Mouse (Mus musculus) Patski (cell line): ENCODE data around the gene Dnah12. TPM values are rescaled to one million over a fixed set of nuclear protein-coding genes. Genes with fewer than 3 reads are reported as not detected.
"Not testable (repeated sequence)": the region's sequence is repeated elsewhere in the genome, so short reads cannot be mapped to it uniquely, and the experiment has no call there.

ENCODE experiments used
- ATAC-seq: fragments of 100-300 bp; one replicate; pipeline ENCODE4 v1.8.0; 2021
- CTCF ChIA-PET: fragments of 350-600 bp; sonication (Branson Sonifier 250); formaldehyde crosslinking; loops from one replicate; lab custom pipeline; 2022; ENCODE audit warnings: inconsistent platforms; lab: Charles Lee
- POLR2A ChIA-PET: fragments of 350-600 bp; sonication (Branson Sonifier 250); formaldehyde crosslinking; loops from one replicate; lab custom pipeline; 2022; ENCODE audit warnings: antibody characterized with exemption, inconsistent platforms; lab: Charles Lee
- DNase-seq: peaks from one replicate; pipeline ENCODE4 v3.0.0-alpha.2; 2011; ENCODE audit warnings: low read depth, low spot score
- H3K27me3 ChIP-seq: fragments of 371-371 bp; one replicate; pipeline ENCODE4 v1.5.1; 2021
- CTCF ChIP-seq: fragments of 100-300 bp; IDR thresholded peaks from one replicate; pipeline ENCODE4 v1.5.1; 2021
- in situ Hi-C: fragments of 300-500 bp; cut with MboI; formaldehyde crosslinking; loops from 3 replicates; pipeline ENCODE4 v1.11.1; 2018; ENCODE audit warnings: low pct_unique_long_range_greater_than_20kb, mixed read lengths
- polyA plus RNA-seq: library from polyadenylated mRNA; unstranded; gene quantifications from one replicate; pipeline ENCODE4 v1.2.3, GENCODE M21; 2021

The Dnah12 gene
- polyA plus RNA-seq, 1 experiment from 2014 or later: 0.04 TPM

DNA sequence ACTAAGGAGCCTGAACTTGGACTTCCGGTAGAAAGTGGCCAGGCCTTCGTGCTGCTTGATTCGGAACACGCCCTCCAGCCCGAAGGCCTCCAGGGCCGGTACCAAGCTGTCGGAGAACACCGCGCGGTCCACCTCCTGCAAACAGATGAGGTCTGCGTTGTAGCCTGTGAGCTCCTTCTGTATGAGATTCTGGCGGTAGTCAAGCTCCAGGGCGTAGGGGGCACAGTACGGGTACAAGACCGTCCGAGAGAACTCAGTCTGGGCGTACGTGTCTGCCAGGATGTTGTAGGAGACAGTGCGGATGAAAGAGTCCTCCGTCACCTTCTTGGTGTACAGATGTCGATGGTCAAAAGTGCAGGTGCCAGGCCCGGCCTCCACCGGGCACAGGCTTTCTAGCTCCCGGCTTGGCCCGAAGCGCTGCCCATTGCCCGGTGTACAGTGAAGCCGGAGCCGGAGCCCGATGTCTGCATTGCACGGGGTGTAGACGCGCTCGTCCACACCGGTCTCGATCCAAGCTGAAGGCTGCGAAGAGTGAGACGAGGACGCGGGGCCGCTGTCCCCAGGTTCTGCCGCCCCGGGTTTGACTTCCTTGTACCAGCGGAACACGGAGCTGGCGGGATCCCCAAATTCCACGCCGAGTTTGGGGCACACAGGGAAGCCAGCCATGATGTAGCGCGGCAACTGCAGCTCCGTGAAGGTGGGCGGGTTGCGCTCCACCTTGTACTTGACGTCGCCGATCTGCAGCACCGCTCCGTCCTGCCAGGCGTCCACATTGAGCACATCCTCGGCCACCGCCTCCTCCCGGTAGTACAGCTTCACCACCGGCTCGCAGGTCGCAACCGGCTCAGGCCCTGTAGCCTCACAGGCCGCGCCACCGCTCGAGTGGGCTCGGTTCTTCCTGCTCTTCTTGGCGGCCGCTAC is 24.4 kb upstream of the Dnah12 start:
- no peak for TF ChIP-seq CTCF
- POLR2A ChIA-PET: interaction anchor here (1.5 kb wide), 1 partner anchor 11 kb away, joined by 8 read pairs; no protein-coding TSS in a partner anchor
- CTCF ChIA-PET: interaction anchor here (1.2 to 1.3 kb wide), 2 partner anchors 12 to 17 kb away, joined by 3 to 5 read pairs; no protein-coding TSS in a partner anchor
- H3K27me3 ChIP-seq: no peaks in the 10 kb centered on the region
- in situ Hi-C loops: no loop called here
- ATAC-seq (peak; percentile 40), DNase-seq (no peak)

DNA sequence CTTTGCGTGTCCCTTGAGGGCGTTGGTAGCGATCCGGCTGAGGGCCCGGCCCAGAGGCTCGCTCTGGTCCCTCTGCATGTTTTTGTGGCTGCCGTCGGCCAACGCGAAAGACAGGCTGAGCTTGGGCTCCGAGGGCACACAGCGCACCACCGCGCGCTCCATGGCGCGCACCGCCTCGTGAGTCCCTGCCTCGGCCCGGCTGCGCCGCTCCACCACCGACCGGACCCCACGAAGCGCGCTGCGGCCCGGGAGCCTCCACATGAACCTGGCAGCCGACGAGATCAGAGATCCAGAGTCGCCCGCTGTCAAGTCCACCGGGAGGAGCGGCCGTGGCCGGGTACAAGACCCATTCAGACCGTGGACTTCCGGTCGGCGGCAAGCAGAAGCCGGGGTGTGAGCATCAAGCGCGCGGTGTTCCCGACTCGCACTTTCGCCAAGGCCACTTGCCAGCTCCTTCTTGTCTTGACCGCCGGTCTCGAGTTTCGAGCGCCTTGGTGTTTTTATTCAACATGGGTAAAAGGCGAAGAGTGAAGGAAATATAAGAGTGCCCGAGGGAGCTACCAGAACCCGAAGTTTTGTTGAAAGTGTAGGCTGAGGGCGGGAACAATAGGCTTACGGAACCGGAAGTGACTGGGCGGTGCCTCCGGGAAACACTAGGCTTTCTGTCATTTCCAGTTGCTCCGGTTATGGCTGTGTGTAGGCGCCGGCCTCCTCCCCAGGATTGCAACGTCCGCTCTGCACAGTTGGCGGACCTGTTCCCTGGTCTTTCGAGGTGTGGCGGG is 23.6 kb upstream of the Dnah12 start, which contains the start of gene Pde12:
TSS of gene Pde12 (minus strand) at position 592 of the 782 bp plus-strand sequence.
- ChIA-PET CTCF (interaction anchor here (1.4 kb wide), 1 partner anchor 361 kb away, joined by 5 read pairs; no protein-coding TSS in a partner anchor), POLR2A (no interaction called here)
- in situ Hi-C loops: no loop called here
- ATAC-seq (peak; percentile 85), DNase-seq (peak; percentile 79)
- no peak for TF ChIP-seq CTCF
- no peaks in the 10 kb centered on the region for H3K27me3 ChIP-seq

DNA sequence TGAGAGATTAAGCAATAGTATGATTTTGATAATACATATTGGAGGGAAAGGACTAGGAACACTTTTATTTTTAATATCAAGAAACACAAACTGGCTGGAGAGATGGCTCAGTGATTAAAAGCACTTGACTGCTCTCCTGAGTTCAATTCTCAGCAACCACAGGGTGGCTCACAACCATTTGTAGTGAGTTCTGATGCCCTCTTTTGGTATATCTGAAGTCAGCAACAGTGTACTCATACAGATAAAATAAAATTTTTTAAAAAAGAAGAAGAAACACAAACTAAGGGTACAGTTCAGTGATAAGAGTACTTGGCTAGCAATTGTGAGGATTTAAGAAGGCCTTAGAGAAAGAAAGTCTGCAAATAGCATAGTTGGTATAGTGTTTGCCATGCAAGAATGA is 22.1 kb upstream of the Dnah12 start:
- CTCF ChIA-PET: interaction anchor here (0.8 to 1.4 kb wide), 2 partner anchors 189 to 359 kb away, joined by 3 to 5 read pairs; no protein-coding TSS in a partner anchor
- no peak for DNase-seq
- in situ Hi-C loops: no loop called here
- POLR2A ChIA-PET: interaction anchor here (0.6 kb wide), 1 partner anchor 14 kb away, joined by 3 read pairs; no protein-coding TSS in a partner anchor
- no peak for ATAC-seq
- no peaks in the 10 kb centered on the region for H3K27me3 ChIP-seq
- TF ChIP-seq CTCF: no peak

DNA sequence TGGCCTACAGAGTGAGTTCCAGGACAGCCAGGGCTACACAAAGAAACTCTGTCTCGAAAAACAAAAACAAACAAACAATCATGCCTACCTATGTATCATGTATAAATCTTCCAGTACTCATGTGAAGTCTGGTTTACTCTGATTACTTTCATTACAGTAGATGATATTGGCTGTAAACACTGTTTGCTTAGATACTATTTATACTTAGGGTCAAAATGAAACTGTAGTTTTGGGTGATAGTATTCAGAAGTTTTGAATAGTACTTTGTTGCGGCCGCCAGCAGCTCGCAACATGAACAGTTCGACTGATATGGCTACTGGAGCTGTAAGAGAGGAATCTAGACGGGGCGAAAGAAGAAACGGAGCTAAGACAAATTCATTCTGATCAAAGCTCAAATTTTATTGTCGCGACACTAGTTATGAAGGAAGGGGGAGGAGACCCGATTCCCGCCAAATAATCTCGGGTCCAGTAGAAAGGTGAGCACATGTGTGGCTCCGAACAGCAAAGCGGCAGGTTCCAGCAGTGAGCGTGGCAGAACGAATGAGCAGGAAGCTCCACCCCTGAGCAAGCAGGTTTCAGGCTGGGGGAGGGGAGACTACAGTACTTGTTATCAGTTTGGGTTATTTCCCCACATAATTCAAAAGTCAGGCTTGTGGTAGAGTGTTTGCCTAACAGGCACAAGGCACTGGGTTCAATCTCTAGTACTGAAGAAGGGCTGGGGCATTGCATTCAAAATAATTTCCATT is 21.0 kb upstream of the Dnah12 start:
- in situ Hi-C loops, POLR2A ChIA-PET, ATAC-seq, CTCF ChIA-PET, H3K27me3 ChIP-seq, DNase-seq: not testable (repeated sequence)

DNA sequence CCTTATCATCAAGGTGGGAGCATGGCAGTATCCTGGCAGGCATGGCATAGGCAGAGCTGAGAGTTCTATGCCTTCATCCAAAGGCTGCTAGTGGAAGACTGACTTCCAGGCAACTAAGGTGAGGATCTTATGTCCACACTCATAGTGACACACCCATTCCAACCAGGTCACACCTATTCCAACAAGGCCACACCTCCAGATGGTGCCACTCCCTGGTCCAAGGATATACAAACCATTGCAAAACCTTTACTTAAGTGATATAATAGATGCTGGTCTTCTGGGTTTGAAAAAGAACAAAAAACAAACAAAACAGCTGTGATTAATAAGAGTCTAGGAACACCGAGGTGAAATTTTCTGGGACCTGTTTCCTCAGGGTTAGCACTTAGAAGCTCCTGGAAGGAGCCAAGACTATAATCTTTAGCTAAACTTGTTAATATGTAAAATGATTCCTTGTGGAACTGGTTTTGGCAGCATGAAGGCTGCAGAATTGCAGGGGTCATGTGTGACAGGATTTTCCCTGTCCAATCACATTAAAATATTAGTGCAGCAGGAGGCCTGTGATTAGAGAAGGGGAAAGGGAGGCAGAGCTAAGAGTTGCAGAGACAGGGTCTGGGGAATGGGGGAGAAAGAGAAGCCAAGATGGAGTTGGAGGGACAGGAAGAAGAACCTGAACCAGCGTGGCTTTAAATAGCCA is 18.5 kb upstream of the Dnah12 start:
- POLR2A ChIA-PET, in situ Hi-C loops, ATAC-seq, CTCF ChIA-PET, DNase-seq: not testable (repeated sequence)
- H3K27me3 ChIP-seq: peaks cover 23% of the 10 kb centered on the region

DNA sequence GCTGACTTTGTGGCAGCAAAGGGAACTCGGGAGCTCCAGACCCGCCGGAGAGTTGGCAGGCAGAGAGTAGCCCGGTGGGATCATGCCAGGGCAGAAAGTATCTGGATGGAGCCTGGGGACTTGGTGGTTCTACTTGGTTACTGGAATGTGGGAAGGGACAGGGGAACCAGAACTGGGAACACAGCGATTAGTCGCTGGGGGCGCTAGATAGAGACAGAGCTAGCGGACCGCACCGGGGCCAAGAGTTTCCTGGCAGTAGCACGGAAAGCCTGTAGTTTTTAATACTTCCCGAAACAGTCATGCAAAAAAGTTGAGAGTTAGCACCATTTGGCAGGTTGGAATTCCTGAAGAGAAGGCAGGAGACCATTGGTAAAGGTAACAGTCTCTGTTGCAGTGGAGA is 17.7 kb upstream of the Dnah12 start:
- no peak for TF ChIP-seq CTCF
- CTCF ChIA-PET: no interaction called here
- DNase-seq: no peak
- H3K27me3 ChIP-seq: peaks cover 29% of the 10 kb centered on the region
- POLR2A ChIA-PET: no interaction called here
- in situ Hi-C loops: no loop called here
- ATAC-seq: no peak

DNA sequence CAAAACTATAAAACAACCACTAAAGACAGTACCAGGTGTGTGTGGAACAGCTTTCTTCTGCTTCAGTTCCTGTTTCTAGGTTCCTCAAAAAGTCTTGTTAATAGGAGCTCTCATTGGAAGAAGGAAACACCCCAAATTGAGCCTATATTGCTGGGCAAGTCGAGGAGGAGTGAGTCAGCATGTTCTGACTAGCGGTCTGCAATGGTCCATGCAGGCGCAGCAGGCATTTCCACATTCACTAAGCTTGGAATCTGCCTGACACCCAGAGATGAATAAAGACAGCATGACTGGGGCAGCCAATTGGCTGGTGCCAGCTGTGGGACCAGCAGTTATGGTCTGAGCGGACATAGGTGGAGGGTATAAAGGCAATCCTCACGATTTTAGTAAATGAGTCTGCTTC is 17.3 kb upstream of the Dnah12 start:
- H3K27me3 ChIP-seq: peaks cover 33% of the 10 kb centered on the region
- no peak for TF ChIP-seq CTCF
- DNase-seq (no peak), ATAC-seq (no peak)
- ChIA-PET POLR2A (no interaction called here), CTCF (no interaction called here)
- in situ Hi-C loops: no loop called here

DNA sequence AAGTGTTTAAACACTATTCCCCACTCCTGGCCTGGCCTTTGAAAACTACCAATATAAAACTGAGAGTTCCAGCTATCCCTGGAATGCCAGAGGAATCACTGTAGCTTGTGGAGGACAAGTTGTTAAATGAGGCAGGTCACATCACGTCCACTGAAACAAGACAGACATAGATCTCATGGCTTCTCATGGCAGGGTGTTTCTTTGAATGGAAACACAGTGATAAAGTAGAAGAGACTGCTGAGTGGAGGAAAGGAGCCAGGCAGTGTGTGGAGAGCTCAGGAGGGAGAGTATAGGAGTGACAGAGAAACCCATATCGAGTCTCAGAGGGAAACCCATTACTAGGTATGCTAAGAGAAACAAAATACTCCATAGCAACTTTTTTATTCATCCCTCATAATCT is 2.3 kb upstream of the Dnah12 start:
- no peak for DNase-seq
- ChIA-PET POLR2A (no interaction called here), CTCF (no interaction called here)
- in situ Hi-C loops: loop anchor here (10.0 kb wide), 1 partner anchor 334 kb away; no protein-coding TSS in a partner anchor
- no peak for ATAC-seq
- no peak for TF ChIP-seq CTCF
- H3K27me3 ChIP-seq: peaks cover 16% of the 10 kb centered on the region

DNA sequence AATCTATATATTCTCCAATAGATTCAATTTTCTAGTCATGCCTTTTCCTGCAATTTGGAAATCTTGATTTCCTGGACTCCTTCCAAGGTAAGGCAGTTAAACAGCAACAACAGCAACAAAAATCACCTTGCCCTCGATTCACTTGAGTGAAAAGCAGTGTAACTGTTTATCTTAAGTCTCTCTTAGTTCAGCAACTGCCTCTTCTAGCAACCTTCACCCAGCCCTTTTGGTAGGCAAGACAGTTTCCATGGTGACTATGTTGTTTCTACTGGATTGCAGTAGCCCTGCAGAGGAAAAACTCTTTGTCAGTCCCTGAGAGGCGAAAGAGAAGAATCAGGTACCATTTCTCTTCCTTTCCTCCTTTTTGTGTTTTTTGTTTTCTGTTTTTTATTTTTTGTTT is 1.7 kb upstream of the Dnah12 start:
- TF ChIP-seq CTCF: no peak
- in situ Hi-C loops: loop anchor here (10.0 kb wide), 1 partner anchor 333 kb away; no protein-coding TSS in a partner anchor
- ChIA-PET CTCF (no interaction called here), POLR2A (no interaction called here)
- H3K27me3 ChIP-seq: peaks cover 16% of the 10 kb centered on the region
- no peak for ATAC-seq
- DNase-seq: no peak
